In genomic region chrX:102932992-102933570, GRCm38 (mm10) we compare ENCODE assay signal across 9 mouse cellular contexts. TPM values are rescaled to one million over a fixed set of nuclear protein-coding genes. Genes with fewer than 3 reads are reported as not detected.
A peak's percentile ranks its signal among the peaks of the same experiment; 100 is the strongest.
DNase-seq lines count a peak whose midpoint lies in the region; ATAC-seq lines count a peak whose summit lies in the region.
"Had no signal": no experiment of that assay in that cellular context is flagged by ENCODE, and none has a peak within 500 bp of the region (broad histone marks: within the 10 kb centered on the region; RNA-seq: fewer than 3 reads in every experiment).

No protein-coding gene starts in this region.

- H3K4me1 ChIP-seq in heart, embryonic 10.5 days = no peaks in the 10 kb centered on the region
- H3K4me1 ChIP-seq in embryonic facial prominence, embryonic 15.5 days = no peaks in the 10 kb centered on the region
- H3K4me1 ChIP-seq in limb, embryonic 15.5 days = 0 out of 2 replicates have a peak, but pooled peaks cover 3% of the 10 kb centered on the region

- DNase-seq in heart, embryonic 10.5 days (ENCODE audit: low spot score) = no peak
- DNase-seq in heart, postnatal 14 days = no peak
- DNase-seq in A20 (ENCODE audit: low read depth, low spot score) = peak; percentile 1
- no peak for DNase-seq in thymus, postnatal 0 days (ENCODE audit: low spot score)

- H3K27ac ChIP-seq in heart, embryonic 10.5 days = no peak overlapping the region
- H3K27ac ChIP-seq in embryonic facial prominence, embryonic 15.5 days (replicated peaks) = no peak overlapping the region
- H3K27ac ChIP-seq in limb, embryonic 15.5 days = no peak overlapping the region

- peaks cover 50% of the 10 kb centered on the region for H3K27me3 ChIP-seq in heart, embryonic 10.5 days (ENCODE audit: insufficient read depth, poor library complexity, severe bottlenecking)
- H3K27me3 ChIP-seq in embryonic facial prominence, embryonic 15.5 days = peaks cover 17% of the 10 kb centered on the region
- H3K27me3 ChIP-seq in limb, embryonic 15.5 days = peaks cover 35% of the 10 kb centered on the region

- H3K36me3 ChIP-seq in heart, embryonic 10.5 days = no peaks in the 10 kb centered on the region
- H3K36me3 ChIP-seq in embryonic facial prominence, embryonic 15.5 days = no peaks in the 10 kb centered on the region
- no peaks in the 10 kb centered on the region for H3K36me3 ChIP-seq in limb, embryonic 15.5 days

- H3K9ac ChIP-seq in embryonic facial prominence, embryonic 15.5 days = 0 out of 2 replicates have a peak overlapping the region, but pooled peaks have one; percentile 33
- H3K9ac ChIP-seq in limb, embryonic 15.5 days = no peak overlapping the region

- intact Hi-C loops in heart, postnatal 14 days (cut with DNase I) = no loop called here

- peak overlapping the region; percentile 69 for H3K4me3 ChIP-seq in heart, embryonic 10.5 days
- peak overlapping the region; percentile 54 for H3K4me3 ChIP-seq in embryonic facial prominence, embryonic 15.5 days (replicated peaks)
- H3K4me3 ChIP-seq in limb, embryonic 15.5 days = peak overlapping the region; percentile 52

- H3K4me2 ChIP-seq in embryonic facial prominence, embryonic 15.5 days (replicated peaks) = peak overlapping the region; percentile 66
- peak overlapping the region; percentile 66 for H3K4me2 ChIP-seq in limb, embryonic 15.5 days

- ATAC-seq in embryonic facial prominence, embryonic 15.5 days (ENCODE audit: insufficient number of reproducible peaks, low FRiP score, low TSS enrichment, low read depth) = no peak
- ATAC-seq in limb, embryonic 15.5 days (ENCODE audit: insufficient number of reproducible peaks, low FRiP score, low TSS enrichment, low read depth) = no peak
- ATAC-seq in megakaryocyte progenitor cell, adult 5-6 weeks (replicated peaks; ENCODE audit: poor library complexity) = no peak
- ATAC-seq in CD4-positive, CD25-positive, alpha-beta regulatory T cell, adult 4 months = no peak

- H3K9me3 ChIP-seq in heart, embryonic 10.5 days = no peaks in the 10 kb centered on the region
- no peaks in the 10 kb centered on the region for H3K9me3 ChIP-seq in embryonic facial prominence, embryonic 15.5 days (replicated peaks)
- no peaks in the 10 kb centered on the region for H3K9me3 ChIP-seq in limb, embryonic 15.5 days

- 50% methylated on average over 12 of the region's 12 CpGs for WGBS in heart, embryonic 10.5 days
- 47% methylated on average over 12 of the region's 12 CpGs for WGBS in embryonic facial prominence, embryonic 15.5 days
- 45% methylated on average over 12 of the region's 12 CpGs for WGBS in limb, embryonic 15.5 days

RNA-seq across cellular contexts. Expression of gene 1700018G05Rik, which starts 4.9 kb away (rescaled TPM):
- not detected in 2 replicates for polyA plus RNA-seq in heart, embryonic 10.5 days (2016; fragmentation: Nextera tagmentation; extraction: Ambion mirVana)
- total RNA-seq in heart, postnatal 14 days (2021) = not detected
- polyA plus RNA-seq in embryonic facial prominence, embryonic 15.5 days (2015; fragmentation: Nextera tagmentation; extraction: Ambion mirVana) = not detected in 2 replicates
- polyA plus RNA-seq in limb, embryonic 15.5 days (2015; fragmentation: Nextera tagmentation; extraction: Ambion mirVana) = not detected in 2 replicates
- total RNA-seq in megakaryocyte progenitor cell, adult 5-6 weeks (2015) = not detected in 2 replicates
- total RNA-seq in megakaryocyte progenitor cell, adult 5-6 weeks (2017) = not detected in 2 replicates
- not detected for polyA plus RNA-seq in CD4-positive, CD25-positive, alpha-beta regulatory T cell, adult 4 months (2017; shearing (Covaris generic))
- polyA plus RNA-seq in thymus, postnatal 0 days (2015; fragmentation: Nextera tagmentation; extraction: Ambion mirVana) = not detected in 2 replicates
- total RNA-seq: common myeloid progenitor, adult 5-6 weeks had no signal

RNA-seq across cellular contexts. Expression of gene 1700011M02Rik, which starts 24.4 kb away (rescaled TPM):
- not detected in 2 replicates for polyA plus RNA-seq in heart, embryonic 10.5 days (2016; fragmentation: Nextera tagmentation; extraction: Ambion mirVana)
- total RNA-seq in heart, postnatal 14 days (2021) = not detected
- not detected in 2 replicates for polyA plus RNA-seq in embryonic facial prominence, embryonic 15.5 days (2015; fragmentation: Nextera tagmentation; extraction: Ambion mirVana)
- not detected in 2 replicates for polyA plus RNA-seq in limb, embryonic 15.5 days (2015; fragmentation: Nextera tagmentation; extraction: Ambion mirVana)
- not detected in 2 replicates for total RNA-seq in megakaryocyte progenitor cell, adult 5-6 weeks (2015)
- total RNA-seq in megakaryocyte progenitor cell, adult 5-6 weeks (2017) = not detected in 2 replicates
- not detected for polyA plus RNA-seq in CD4-positive, CD25-positive, alpha-beta regulatory T cell, adult 4 months (2017; shearing (Covaris generic))
- not detected in 2 replicates for polyA plus RNA-seq in thymus, postnatal 0 days (2015; fragmentation: Nextera tagmentation; extraction: Ambion mirVana)
- total RNA-seq: common myeloid progenitor, adult 5-6 weeks had no signal

RNA-seq across cellular contexts. Expression of gene Dmrtc1a, which starts 24.6 kb away (rescaled TPM):
- polyA plus RNA-seq in heart, embryonic 10.5 days (2016; fragmentation: Nextera tagmentation; extraction: Ambion mirVana) = 0.47 and 0.79 TPM in 2 replicates
- not detected for total RNA-seq in heart, postnatal 14 days (2021)
- 0.95 and 1.2 TPM in 2 replicates for polyA plus RNA-seq in embryonic facial prominence, embryonic 15.5 days (2015; fragmentation: Nextera tagmentation; extraction: Ambion mirVana)
- 0.30 and 0.47 TPM in 2 replicates for polyA plus RNA-seq in limb, embryonic 15.5 days (2015; fragmentation: Nextera tagmentation; extraction: Ambion mirVana)
- 0.17 TPM in 1 of 2 replicates, not detected in the other for total RNA-seq in megakaryocyte progenitor cell, adult 5-6 weeks (2015)
- not detected in 2 replicates for total RNA-seq in megakaryocyte progenitor cell, adult 5-6 weeks (2017)
- polyA plus RNA-seq in CD4-positive, CD25-positive, alpha-beta regulatory T cell, adult 4 months (2017; shearing (Covaris generic)) = not detected
- polyA plus RNA-seq in thymus, postnatal 0 days (2015; fragmentation: Nextera tagmentation; extraction: Ambion mirVana) = 0.78 and 1.2 TPM in 2 replicates
- total RNA-seq: common myeloid progenitor, adult 5-6 weeks had no signal
